Mouse (Mus musculus) G1E (cell line): Measurements from ENCODE around the gene Sycp3.
A peak's percentile ranks its signal among the peaks of the same experiment; 100 is the strongest.

Experiments
- CTCF ChIP-seq: IDR thresholded peaks from 2 replicates; pipeline ENCODE4 v1.5.1; 2012; ENCODE audit warnings: low read depth, low read length, inconsistent platforms, mixed read lengths
- GATA2 ChIP-seq: IDR thresholded peaks from 2 replicates; pipeline ENCODE4 v1.6.1; 2012; ENCODE audit warnings: low read depth, low read length, inconsistent platforms, borderline replicate concordance

GRCm38 (mm10) chr10:88514495-88514894 lies 55.1 kb downstream of the Sycp3 start:
- TF ChIP-seq CTCF: peak; percentile 62
- TF ChIP-seq GATA2: no peak
